Mouse (Mus musculus): ENCODE data around the gene Tex2.

- TF ChIP-seq CTCF (IDR thresholded peaks at IDR 0.05) (no peak), EP300 (IDR thresholded peaks at IDR 0.05) (no peak)
These were observed 8.8 kb upstream of the Tex2 start for GRCm38 (mm10) chr11:106622056-106622455.

Measured in lung, postnatal 0 days (tissue).